Mouse (Mus musculus): ENCODE results near the gene Ceacam3. TPM values are rescaled to one million over a fixed set of nuclear protein-coding genes. Genes with fewer than 3 reads are reported as not detected.
"Not testable (repeated sequence)": the region's sequence is repeated elsewhere in the genome, so short reads cannot be mapped to it uniquely, and the experiment has no call there.

Ceacam3 gene
- total RNA-seq (2021) = not detected
- long read RNA-seq = 0 reads

GRCm38 (mm10) chr7:17149931-17150330, at the start of gene Ceacam3:
Gene Ceacam3, plus strand, starts transcription at chr7:17150282.
- no peak for DNase-seq (ENCODE audit: low spot score in 2 of 2)

DNA sequence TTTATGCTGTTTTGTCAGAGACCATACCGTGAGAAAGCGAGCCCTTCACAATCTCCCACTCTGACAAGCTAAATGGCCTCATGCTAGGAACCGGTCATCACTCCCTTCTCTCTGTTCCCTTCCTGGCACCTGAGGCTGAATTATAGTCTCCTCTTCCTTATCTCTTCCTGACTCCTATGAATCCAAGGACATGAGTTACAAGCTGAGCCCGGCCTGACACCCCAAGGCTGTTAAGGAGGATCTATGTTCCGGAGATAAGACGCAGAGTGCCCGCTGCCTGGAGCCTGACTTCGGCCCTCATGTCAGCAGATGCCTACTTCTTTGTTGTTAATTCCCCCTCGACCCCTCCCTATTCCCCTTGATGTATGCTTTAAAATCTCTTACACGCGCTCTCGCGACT, 48.5 kb upstream of the Ceacam3 start:
- DNase-seq (ENCODE audit: low spot score in 2 of 2) = not testable (repeated sequence)

DNA sequence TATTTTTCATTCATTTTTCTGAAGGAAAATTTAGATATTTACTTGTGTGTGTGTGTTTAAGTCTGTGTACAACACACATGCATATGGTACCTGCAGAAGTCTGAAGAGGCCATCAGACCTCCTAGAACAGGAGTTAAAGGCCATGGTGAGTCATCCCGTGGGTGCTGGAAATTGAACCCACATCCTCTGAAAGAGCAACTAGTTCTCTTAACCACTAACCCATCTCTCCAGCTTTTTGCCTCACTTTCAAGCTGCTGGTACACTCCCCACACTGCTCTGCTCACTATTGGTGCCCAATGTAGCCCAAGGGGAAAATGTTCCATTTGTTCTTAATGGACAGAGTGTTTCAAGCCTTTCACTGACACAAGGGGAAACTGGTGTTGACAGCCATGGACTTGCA, 14.8 kb upstream of the Ceacam3 start:
- no peak for DNase-seq (ENCODE audit: low spot score in 2 of 2)

DNA sequence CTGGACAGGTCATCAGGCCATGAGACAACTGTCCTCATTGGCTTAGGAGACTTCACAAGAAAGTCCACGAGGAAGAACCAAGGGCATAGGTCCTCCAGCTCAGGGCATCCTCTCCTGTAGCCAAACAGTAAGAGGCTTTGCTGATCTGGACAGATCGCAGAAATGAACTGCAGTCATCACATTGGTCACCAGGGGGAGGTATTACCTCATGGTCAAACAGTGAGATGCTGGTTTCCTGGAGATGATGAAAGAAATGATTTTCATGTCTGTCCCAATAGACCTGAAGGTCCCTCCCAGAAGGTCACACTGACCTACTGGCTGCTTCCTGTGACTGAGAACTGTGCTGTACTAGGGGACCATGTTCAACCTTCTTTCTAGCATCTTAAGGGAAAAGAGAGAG, 5.6 kb downstream of the Ceacam3 start:
- peak in 1 of 2 experiments; percentile 8 for DNase-seq (ENCODE audit: low spot score in 2 of 2)

GRCm38 (mm10) chr7:17156885-17157677, 7.0 kb downstream of the Ceacam3 start:
- no peak for DNase-seq (ENCODE audit: low spot score in 2 of 2)

GRCm38 (mm10) chr7:17159011-17159410, 8.9 kb downstream of the Ceacam3 start:
- DNase-seq (ENCODE audit: low spot score in 2 of 2) = no peak

GRCm38 (mm10) chr7:17171827-17172226, 21.7 kb downstream of the Ceacam3 start:
- DNase-seq (ENCODE audit: low spot score in 2 of 2) = no peak

- no peak for DNase-seq (ENCODE audit: low spot score in 2 of 2)
Observed at GRCm38 (mm10) chr7:17203177-17203576, 53.1 kb downstream of the Ceacam3 start, which contains the start of gene Psg29. Gene Psg29, plus strand, starts transcription at chr7:17203477.

- DNase-seq (ENCODE audit: low spot score in 2 of 2) = no peak
Observed at GRCm38 (mm10) chr7:17205530-17206184, 55.6 kb downstream of the Ceacam3 start.

Other genes with a start within 250 kb of the Ceacam3 start
- gene Ptgir, start 243.8 kb upstream of the Ceacam3 start, total RNA-seq (2021) = under 1 TPM in 1 of 2 experiments, not detected in 1; 0.10 TPM
- gene Calm3, start 226.2 kb upstream of the Ceacam3 start, total RNA-seq (2021) = 1,000 to 10,000 TPM; 2,132 to 2,161 TPM
- 100 to 1,000 TPM; 370 to 415 TPM for gene Pnmal2, start 205.6 kb upstream of the Ceacam3 start, total RNA-seq (2021)
- 100 to 1,000 TPM; 118 to 134 TPM for gene Pnmal1, start 190.6 kb upstream of the Ceacam3 start, total RNA-seq (2021)
- 10 to 100 TPM; 53.4 to 54.0 TPM for gene Gm42372, start 167.2 kb upstream of the Ceacam3 start, total RNA-seq (2021)
- 1 to 10 TPM; 1.8 to 2.1 TPM for gene Ccdc8, start 157.6 kb upstream of the Ceacam3 start, total RNA-seq (2021)
- gene Ppp5c, start 122.4 kb upstream of the Ceacam3 start, total RNA-seq (2021) = 100 to 1,000 TPM; 146 to 147 TPM
- 10 to 100 TPM in 1 of 2 experiments, 1 to 10 TPM in 1; 8.3 to 13.1 TPM for gene Hif3a, start 87.9 kb upstream of the Ceacam3 start, total RNA-seq (2021)
- gene Psg16, start 76.2 kb upstream of the Ceacam3 start, total RNA-seq (2021) = 1 to 10 TPM; 3.0 to 5.0 TPM
- not detected for gene Psg29, start 53.2 kb downstream of the Ceacam3 start, total RNA-seq (2021)